Mouse (Mus musculus): ENCODE results near the gene Gm20388.
"Not testable (repeated sequence)": the region's sequence is repeated elsewhere in the genome, so short reads cannot be mapped to it uniquely, and the experiment has no call there.

DNA sequence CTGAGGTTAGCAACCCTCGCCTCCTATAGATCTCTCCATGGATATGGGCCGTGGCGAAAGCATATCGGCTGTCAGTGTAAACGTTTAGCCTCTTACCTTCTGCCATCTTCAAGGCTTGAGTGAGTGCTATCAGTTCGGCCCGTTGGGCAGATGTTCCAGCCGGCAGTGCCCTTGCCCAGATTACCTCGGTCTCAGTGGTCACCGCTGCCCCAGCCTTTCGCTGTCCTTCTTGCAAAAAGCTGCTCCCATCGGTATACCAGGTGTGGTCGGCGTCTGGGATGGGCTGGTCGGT lies 3519.0 kb downstream of the Gm20388 start:
- not testable (repeated sequence) for TF ChIP-seq CTCF (IDR thresholded peaks at IDR 0.05; ENCODE audit: borderline replicate concordance, insufficient read depth, low read depth, low read length); POLR2A (IDR thresholded peaks at IDR 0.05; ENCODE audit: borderline replicate concordance, insufficient read depth, low read length)
